21 mouse cellular contexts compared by ENCODE assay signal in genomic region chr11:4147098-4147497, GRCm38 (mm10).
"Had no signal": no experiment of that assay in that cellular context is flagged by ENCODE, and none has a peak within 500 bp of the region (broad histone marks: within the 10 kb centered on the region; RNA-seq: fewer than 3 reads in every experiment).

No protein-coding gene starts in this region.

- H3K27ac ChIP-seq: kidney, postnatal 0 days; left cerebral cortex, adult 2 months; limb, embryonic 12.5 days; liver, embryonic 12.5 days; liver, embryonic 15.5 days; lung, embryonic 15.5 days; midbrain, embryonic 15.5 days; neural tube, embryonic 13.5 days; stomach, embryonic 15.5 days had no signal

- ATAC-seq: liver, embryonic 12.5 days; midbrain, embryonic 15.5 days had no signal

- H3K9ac ChIP-seq: liver, embryonic 12.5 days; liver, embryonic 15.5 days; lung, embryonic 15.5 days; midbrain, embryonic 15.5 days; neural tube, embryonic 13.5 days; stomach, embryonic 15.5 days had no signal

- H3K9me3 ChIP-seq: limb, embryonic 12.5 days; liver, embryonic 12.5 days; liver, embryonic 15.5 days; lung, embryonic 15.5 days; megakaryocyte, embryonic 14.5 days; midbrain, embryonic 15.5 days; neural tube, embryonic 13.5 days; stomach, embryonic 15.5 days had no signal

- H3K4me3 ChIP-seq: layer of hippocampus, adult 2 months; left cerebral cortex, adult 2 months; limb, embryonic 12.5 days; liver, embryonic 12.5 days; liver, embryonic 15.5 days; lung, embryonic 15.5 days; megakaryocyte, embryonic 14.5 days; midbrain, embryonic 15.5 days; neural tube, embryonic 13.5 days; stomach, embryonic 15.5 days had no signal

- H3K27me3 ChIP-seq: limb, embryonic 12.5 days; liver, embryonic 12.5 days; liver, embryonic 15.5 days; lung, embryonic 15.5 days; midbrain, embryonic 15.5 days; neural tube, embryonic 13.5 days; stomach, embryonic 15.5 days had no signal

- H3K4me1 ChIP-seq: limb, embryonic 12.5 days; liver, embryonic 12.5 days; liver, embryonic 15.5 days; midbrain, embryonic 15.5 days; neural tube, embryonic 13.5 days; stomach, embryonic 15.5 days had no signal

- H3K4me2 ChIP-seq: limb, embryonic 12.5 days; liver, embryonic 12.5 days; liver, embryonic 15.5 days; lung, embryonic 15.5 days; midbrain, embryonic 11.5 days; midbrain, embryonic 15.5 days; neural tube, embryonic 13.5 days; stomach, embryonic 15.5 days had no signal

- DNase-seq: kidney, adult 2 months; layer of hippocampus, postnatal 36 days; liver; lung, adult 18-20 months; lung, postnatal 10 days; lung, postnatal 36 days; right cerebral cortex, postnatal 25 days; spleen, adult 18-20 months; thymus, postnatal 25 days had no signal
